Mouse (Mus musculus) monocyte, adult 2 months (primary cell): ENCODE results near the gene Alpk1.

ENCODE experiments used
- DNase-seq, 2 experiments: peaks; one replicate each; pipeline ENCODE4 v3.0.0; 2022; ENCODE audit warnings: low spot score in 2 of 2, low read depth in 1 of 2

The Alpk1 gene

GRCm38 (mm10) chr3:127745504-127745903 is 34.8 kb downstream of the Alpk1 start:
- DNase-seq, result no peak

- DNase-seq, result no peak
Measured at GRCm38 (mm10) chr3:127743614-127744365, 36.5 kb downstream of the Alpk1 start.

- DNase-seq, result peak in 1 of 2 experiments; percentile 10
Measured at GRCm38 (mm10) chr3:127741473-127741872, 38.9 kb downstream of the Alpk1 start.

- DNase-seq, result no peak
Measured at GRCm38 (mm10) chr3:127737876-127738275, 42.5 kb downstream of the Alpk1 start.

DNA sequence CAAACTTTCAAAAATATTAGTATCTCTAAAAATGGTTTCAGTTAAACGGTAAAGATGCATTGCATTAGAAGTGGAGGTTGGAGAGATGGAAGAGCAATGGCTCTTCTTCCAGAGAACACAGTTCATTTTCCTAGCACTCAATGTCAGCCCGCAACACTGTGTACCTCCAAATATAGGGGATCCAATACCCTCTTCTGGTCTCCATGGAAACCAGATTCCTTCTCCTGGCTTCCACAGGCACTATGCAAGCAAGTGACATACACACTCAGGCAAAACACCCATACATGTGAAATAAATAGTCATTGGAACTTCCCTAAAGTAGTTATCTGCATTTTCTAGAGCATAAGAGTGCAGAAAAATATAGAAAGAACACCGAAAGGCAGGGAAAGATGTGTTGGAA is 44.9 kb downstream of the Alpk1 start:
- DNase-seq, result no peak

DNA sequence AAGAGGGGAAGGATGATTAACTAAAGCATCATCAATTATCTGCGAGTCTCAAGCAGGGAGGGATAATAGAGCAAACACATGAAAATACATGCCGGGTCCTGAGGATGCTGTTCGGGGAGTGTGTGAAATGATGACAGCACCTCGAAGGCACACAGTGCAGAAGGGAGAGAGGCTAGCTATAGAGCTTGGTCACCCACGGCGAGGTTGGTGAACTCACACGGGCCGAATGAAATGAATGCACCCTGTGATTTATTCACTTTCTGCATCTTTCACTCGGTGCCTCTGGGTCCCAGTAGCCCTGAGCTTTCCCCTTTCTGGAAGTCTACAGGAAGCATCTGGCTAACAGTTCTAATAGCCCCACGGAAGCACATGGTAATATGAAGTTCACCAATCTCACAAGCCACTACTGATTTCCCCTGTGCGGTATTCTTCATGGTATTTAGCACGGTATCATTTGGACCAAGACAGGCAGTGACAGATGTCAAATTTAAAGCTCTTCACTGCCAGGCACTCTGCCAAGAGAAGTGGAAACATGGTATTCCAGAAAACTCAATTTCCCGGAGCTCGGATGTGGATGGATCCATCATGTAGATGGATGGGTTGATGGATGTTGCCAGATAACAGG is 50.7 kb downstream of the Alpk1 start:
- DNase-seq, result no peak

GRCm38 (mm10) chr3:127728851-127729512 is 51.3 kb downstream of the Alpk1 start:
- no peak for DNase-seq

DNA sequence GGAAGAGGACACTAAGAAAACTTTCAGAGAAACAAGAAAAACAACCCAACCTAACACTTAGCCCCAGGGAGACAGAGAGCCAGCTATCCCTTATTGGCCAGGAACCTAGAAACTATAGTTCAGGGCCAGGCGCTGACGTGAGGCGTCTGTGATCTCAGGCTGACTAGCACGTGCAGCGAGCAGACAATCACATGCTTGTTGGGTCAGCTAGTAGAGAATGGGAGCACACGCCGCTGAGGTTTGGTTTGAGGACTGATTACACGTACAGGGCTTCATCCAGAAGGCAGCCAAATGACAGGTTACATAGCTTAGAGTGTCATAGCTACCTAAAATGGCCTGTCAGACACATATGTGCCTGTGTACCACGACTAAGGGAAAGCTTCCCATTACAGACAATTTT is 52.3 kb downstream of the Alpk1 start:
- no peak for DNase-seq

GRCm38 (mm10) chr3:127720948-127721347 is 59.4 kb downstream of the Alpk1 start:
- no peak for DNase-seq

GRCm38 (mm10) chr3:127720050-127720449 is 60.3 kb downstream of the Alpk1 start:
- no peak for DNase-seq

DNA sequence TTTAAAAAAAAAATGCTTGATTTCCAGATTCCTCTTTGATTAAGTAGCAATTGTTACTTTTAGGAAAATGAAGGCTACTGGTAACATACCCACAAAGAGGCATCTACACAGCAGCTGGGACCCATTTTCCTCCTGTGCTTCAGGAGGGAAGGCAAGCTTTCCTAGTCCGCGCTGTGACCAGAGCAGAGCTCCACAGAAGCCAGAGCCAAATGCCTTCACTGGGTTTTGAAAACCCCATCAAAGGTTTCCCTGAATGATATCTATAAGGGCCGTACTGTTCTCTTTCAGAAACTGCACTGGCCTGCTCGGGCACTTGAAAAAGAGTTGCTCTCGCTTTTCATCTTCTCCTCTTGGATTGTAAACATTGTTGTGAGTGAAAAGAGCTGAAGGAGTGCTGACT is 60.7 kb downstream of the Alpk1 start:
- DNase-seq, result no peak

DNA sequence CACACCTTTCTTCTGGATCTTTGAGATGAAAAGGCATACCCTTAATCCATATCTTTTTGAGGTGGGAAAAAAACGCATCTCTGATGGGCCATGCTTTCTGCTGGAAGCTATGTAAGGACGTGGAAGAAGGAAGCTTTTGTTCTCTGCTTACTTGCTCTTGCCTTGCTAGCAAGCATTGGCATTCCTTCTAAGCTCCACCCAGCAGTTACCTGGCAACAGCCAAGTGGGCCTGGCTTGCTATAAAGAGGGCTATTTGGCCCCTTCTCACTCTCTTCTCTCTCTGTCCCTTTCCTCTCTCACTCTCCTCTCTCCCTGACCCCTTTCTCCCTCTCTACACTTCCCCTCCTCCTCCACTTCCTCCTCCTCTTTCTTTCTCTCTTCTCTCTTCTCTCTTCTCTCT is 63.6 kb downstream of the Alpk1 start:
- DNase-seq, result no peak

DNA sequence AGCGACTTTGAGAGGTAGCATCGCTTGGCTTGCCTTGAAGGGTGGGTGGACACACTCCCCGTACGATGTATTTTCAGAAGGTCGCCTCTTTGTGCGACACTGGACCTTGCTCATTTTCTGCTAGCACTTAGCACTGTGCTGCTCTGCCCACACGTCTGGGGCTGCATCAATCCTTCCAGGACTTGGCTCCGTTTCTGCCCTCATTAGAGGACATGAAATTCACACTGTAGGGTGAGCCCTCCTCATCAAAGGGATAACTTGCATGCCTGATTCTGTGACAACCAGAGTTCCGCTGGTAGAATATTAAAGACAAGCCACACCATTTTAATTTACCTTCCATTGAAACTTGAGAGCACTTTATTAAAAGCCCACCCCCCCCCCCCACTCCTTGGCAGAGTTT is 67.2 kb downstream of the Alpk1 start:
- no peak for DNase-seq

- DNase-seq, result no peak
Measured at GRCm38 (mm10) chr3:127711536-127711935, 68.8 kb downstream of the Alpk1 start.

DNA sequence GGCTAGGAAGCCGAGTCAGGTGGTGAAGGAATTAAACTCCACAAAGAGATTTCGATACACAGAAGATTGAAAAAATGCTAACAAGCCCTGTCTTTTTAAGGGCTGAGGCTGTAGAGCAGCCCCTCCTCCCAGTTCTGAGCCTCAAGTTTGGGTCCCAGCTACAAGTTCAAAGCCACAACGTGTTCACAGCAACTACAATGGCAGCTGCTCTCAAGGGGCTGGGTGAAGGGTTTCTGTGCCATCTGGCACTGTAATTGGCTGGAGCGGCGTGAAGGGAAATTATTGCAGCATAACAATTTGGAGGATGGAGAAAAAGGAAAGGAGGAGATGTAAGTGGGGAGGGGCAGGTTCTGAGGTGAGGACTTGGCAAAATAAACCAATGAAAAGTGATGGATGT is 73.2 kb downstream of the Alpk1 start:
- no peak for DNase-seq

DNA sequence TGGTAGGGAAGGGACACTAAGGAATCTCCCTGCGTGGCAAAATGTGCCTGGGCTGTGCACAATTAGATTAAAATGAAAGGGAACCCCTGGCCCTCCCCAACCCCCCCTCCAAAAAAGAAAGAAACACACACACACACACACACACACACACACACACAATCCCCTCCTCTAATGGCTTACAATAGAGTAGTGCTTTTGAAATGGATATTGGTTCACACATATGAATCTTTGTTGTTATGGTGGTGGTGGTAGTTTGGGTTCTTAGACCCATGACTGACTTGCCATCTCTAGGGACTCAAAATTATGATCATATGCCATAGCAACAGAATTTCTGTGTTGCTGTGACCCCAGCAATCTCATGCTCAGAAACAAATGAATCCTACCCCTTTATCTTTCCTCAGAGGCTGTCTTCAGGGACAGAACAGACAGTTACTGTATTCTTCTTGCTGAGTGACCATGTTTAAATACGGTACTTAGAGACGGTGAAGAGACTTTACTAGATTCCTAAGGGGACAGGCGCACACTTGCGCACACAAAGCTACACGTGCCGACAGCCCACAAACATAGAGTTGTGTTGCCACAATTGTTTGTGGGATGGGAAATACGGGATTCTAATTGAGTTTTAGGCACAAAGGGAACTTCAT is 73.8 kb downstream of the Alpk1 start:
- DNase-seq, result no peak

GRCm38 (mm10) chr3:127705515-127706444 is 74.5 kb downstream of the Alpk1 start:
- DNase-seq, result no peak

DNA sequence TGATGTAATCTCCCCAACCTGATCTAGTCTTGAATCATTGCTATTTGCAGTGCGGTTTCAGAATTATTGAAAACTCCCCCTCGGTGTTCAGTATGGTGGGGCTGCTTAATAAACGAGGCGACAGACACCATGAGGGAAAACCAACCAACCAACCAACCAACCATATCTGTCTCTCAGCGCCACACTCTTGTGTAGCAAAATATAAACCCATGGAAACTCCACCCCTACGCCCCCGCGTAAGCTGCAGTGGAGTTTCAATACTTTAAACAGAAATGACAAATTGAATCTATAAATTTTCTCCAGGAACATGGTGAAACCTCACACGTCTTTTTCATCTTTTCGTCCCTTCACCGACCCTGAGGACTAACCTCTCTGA is 75.2 kb downstream of the Alpk1 start:
- DNase-seq, result no peak

GRCm38 (mm10) chr3:127701196-127701825 is 79.0 kb downstream of the Alpk1 start:
- DNase-seq, result no peak

DNA sequence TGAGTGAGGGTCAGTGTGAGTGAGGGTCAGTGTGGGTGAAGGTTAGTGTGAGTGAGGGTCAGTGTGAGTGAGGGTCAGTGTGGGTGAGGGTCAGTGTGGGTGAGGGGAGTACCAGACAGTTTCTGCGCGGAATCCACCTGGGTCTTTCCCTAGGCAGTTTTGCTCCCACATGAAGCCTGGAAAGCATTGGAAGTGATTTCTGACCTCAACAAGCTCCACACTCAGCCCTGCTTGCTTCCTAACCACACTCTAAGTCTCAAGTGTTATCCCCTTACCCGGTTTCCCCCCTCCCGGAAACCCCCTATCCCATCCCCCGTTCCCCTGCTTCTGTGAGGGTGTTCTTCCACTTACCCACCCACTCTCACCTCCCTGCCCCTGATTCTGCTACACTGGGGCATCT is 81.7 kb downstream of the Alpk1 start:
- DNase-seq, result no peak
